28 mouse cellular contexts compared by ENCODE assay signal in genomic region chr7:70431712-70432111, GRCm38 (mm10).
A peak's percentile ranks its signal among the peaks of the same experiment; 100 is the strongest.
DNase-seq lines count a peak whose midpoint lies in the region; ATAC-seq and TF ChIP-seq lines count a peak whose summit lies in the region.
"Had no signal": no experiment of that assay in that cellular context is flagged by ENCODE, and none has a peak within 500 bp of the region (broad histone marks: within the 10 kb centered on the region; RNA-seq: fewer than 3 reads in every experiment).

No protein-coding gene starts in this region.

- no peaks in the 10 kb centered on the region for H3K9me3 ChIP-seq in hindbrain, postnatal 0 days (ENCODE audit: low read length)
- H3K9me3 ChIP-seq in hindbrain, embryonic 10.5 days: no peaks in the 10 kb centered on the region
- no peaks in the 10 kb centered on the region for H3K9me3 ChIP-seq in lung, embryonic 14.5 days (ENCODE audit: low read depth, low read length)
- H3K9me3 ChIP-seq: embryonic facial prominence, embryonic 13.5 days; embryonic facial prominence, embryonic 15.5 days; forebrain, embryonic 13.5 days had no signal

- no peak for TF ChIP-seq CTCF in hindbrain, postnatal 0 days (IDR thresholded peaks at IDR 0.05; ENCODE audit: low read depth)
- TF ChIP-seq CTCF in lung, embryonic 14.5 days (IDR thresholded peaks at IDR 0.05; ENCODE audit: low read depth): no peak

- no peak overlapping the region for H3K27ac ChIP-seq in hindbrain, postnatal 0 days
- H3K27ac ChIP-seq in hindbrain, embryonic 10.5 days: no peak overlapping the region
- no peak overlapping the region for H3K27ac ChIP-seq in lung, embryonic 14.5 days (ENCODE audit: low read depth)
- H3K27ac ChIP-seq: embryonic facial prominence, embryonic 13.5 days; embryonic facial prominence, embryonic 15.5 days; forebrain, embryonic 13.5 days had no signal

- H3K4me2 ChIP-seq in hindbrain, postnatal 0 days (ENCODE audit: low read depth, low read length): no peak overlapping the region
- no peak overlapping the region for H3K4me2 ChIP-seq in lung, embryonic 14.5 days
- H3K4me2 ChIP-seq: embryonic facial prominence, embryonic 13.5 days; embryonic facial prominence, embryonic 15.5 days; forebrain, embryonic 13.5 days had no signal

- no peaks in the 10 kb centered on the region for H3K36me3 ChIP-seq in hindbrain, postnatal 0 days (ENCODE audit: insufficient read depth, low read length)
- H3K36me3 ChIP-seq in hindbrain, embryonic 10.5 days: no peaks in the 10 kb centered on the region
- H3K36me3 ChIP-seq in lung, embryonic 14.5 days (ENCODE audit: insufficient read depth): no peaks in the 10 kb centered on the region
- H3K36me3 ChIP-seq: embryonic facial prominence, embryonic 13.5 days; embryonic facial prominence, embryonic 15.5 days; G1E had no signal

- no peak overlapping the region for H3K4me3 ChIP-seq in hindbrain, postnatal 0 days (ENCODE audit: low read length)
- H3K4me3 ChIP-seq in hindbrain, embryonic 10.5 days: no peak overlapping the region
- no peak overlapping the region for H3K4me3 ChIP-seq in lung, embryonic 14.5 days (ENCODE audit: low read depth, low read length)
- H3K4me3 ChIP-seq: embryonic facial prominence, embryonic 13.5 days; embryonic facial prominence, embryonic 15.5 days; erythroblast, embryonic 14.5 days; forebrain, embryonic 13.5 days had no signal

- H3K4me1 ChIP-seq in hindbrain, postnatal 0 days (ENCODE audit: insufficient read depth, low read length): no peaks in the 10 kb centered on the region
- H3K4me1 ChIP-seq in hindbrain, embryonic 10.5 days (replicated peaks): peaks cover 15% of the 10 kb centered on the region
- 0 out of 2 replicates have a peak, but pooled peaks cover 9% of the 10 kb centered on the region for H3K4me1 ChIP-seq in lung, embryonic 14.5 days (ENCODE audit: insufficient read depth)
- H3K4me1 ChIP-seq: forebrain, embryonic 13.5 days had no signal

- H3K27me3 ChIP-seq in hindbrain, postnatal 0 days (ENCODE audit: insufficient read depth, low read length): no peaks in the 10 kb centered on the region
- H3K27me3 ChIP-seq in hindbrain, embryonic 10.5 days (ENCODE audit: insufficient read depth, poor library complexity, severe bottlenecking): no peaks in the 10 kb centered on the region; the same call in 1 of the 2 replicates
- H3K27me3 ChIP-seq in lung, embryonic 14.5 days (ENCODE audit: insufficient read depth, low read length): no peaks in the 10 kb centered on the region
- H3K27me3 ChIP-seq: CH12.LX; forebrain, embryonic 13.5 days; Patski had no signal

- WGBS in hindbrain, postnatal 0 days: 75% methylated on average over 2 of the region's 2 CpGs
- 85% methylated on average over 2 of the region's 2 CpGs for WGBS in hindbrain, embryonic 10.5 days
- 46% methylated on average over 2 of the region's 2 CpGs for WGBS in lung, embryonic 14.5 days

- DNase-seq in hindbrain, postnatal 0 days (ENCODE audit: low spot score): peak; percentile 13
- DNase-seq in hindbrain, embryonic 10.5 days (ENCODE audit: low spot score): no peak
- DNase-seq in lung, embryonic 14.5 days: peak; percentile 50
- no peak for DNase-seq in lung, postnatal 10 days
- DNase-seq in NIH3T3 (ENCODE audit: low read depth) (peak; percentile 68), MN1 (ENCODE audit: low spot score) (no peak)
- DNase-seq in fat pad, adult 2 months (ENCODE audit: extremely low read depth, low read depth, low spot score): peak; percentile 7
- DNase-seq in embryo, embryonic 10 days (ENCODE audit: low spot score): no peak
- DNase-seq: adrenal gland, adult 8-10 months; adrenal gland, postnatal 14 days; adrenal gland, postnatal 36 days; B cell, adult 2 months; cerebellum, adult 11 months; cerebellum, adult 18-20 months; cerebellum, adult 9-10 months; cerebellum, postnatal 10 days; cerebellum, postnatal 25 days; embryo, embryonic 11 days had no signal

- no peak overlapping the region for H3K9ac ChIP-seq in hindbrain, postnatal 0 days (replicated peaks; ENCODE audit: low read length)
- H3K9ac ChIP-seq in lung, embryonic 14.5 days: no peak overlapping the region
- H3K9ac ChIP-seq: embryonic facial prominence, embryonic 13.5 days; embryonic facial prominence, embryonic 15.5 days; forebrain, embryonic 13.5 days had no signal

- ATAC-seq in hindbrain, postnatal 0 days: no peak
- ATAC-seq in lung, embryonic 14.5 days (ENCODE audit: insufficient read depth): no peak
- ATAC-seq: activated CD4-positive, CD25-positive, alpha-beta regulatory T cell, adult 4 months; CD4-positive, CD25-positive, alpha-beta regulatory T cell, adult 4 months; forebrain, embryonic 13.5 days; forebrain, embryonic 16.5 days; Patski had no signal

Comparison
In these comparisons a context has a peak if more than half of its experiments do, and no peak if none do; other contexts are left out.
1. DNase-seq: peak in hindbrain, postnatal 0 days (single experiment), lung, embryonic 14.5 days (single experiment), NIH3T3 (single experiment) and fat pad, adult 2 months (single experiment); none in hindbrain, embryonic 10.5 days (single experiment), lung, postnatal 10 days (single experiment), MN1 (single experiment) and embryo, embryonic 10 days (single experiment).